In genomic region chr4:126707439-126707826, GRCm38 (mm10) we compare ENCODE assay signal across 17 mouse cellular contexts. TPM values are rescaled to one million over a fixed set of nuclear protein-coding genes. Genes with fewer than 3 reads are reported as not detected.
"Had no signal": no experiment of that assay in that cellular context is flagged by ENCODE, and none has a peak within 500 bp of the region (broad histone marks: within the 10 kb centered on the region; RNA-seq: fewer than 3 reads in every experiment).

No protein-coding gene starts in this region.

- H3K27me3 ChIP-seq: liver, embryonic 15.5 days; stomach, embryonic 15.5 days had no signal

- H3K27ac ChIP-seq: left cerebral cortex, adult 2 months; limb, embryonic 10.5 days; liver, embryonic 15.5 days; stomach, embryonic 15.5 days had no signal

- ATAC-seq: lung, postnatal 0 days had no signal

- H3K4me3 ChIP-seq: left cerebral cortex, adult 2 months; limb, embryonic 10.5 days; liver, embryonic 15.5 days; stomach, embryonic 15.5 days had no signal

- H3K4me2 ChIP-seq: liver, embryonic 11.5 days; liver, embryonic 15.5 days; stomach, embryonic 15.5 days had no signal

- H3K9me3 ChIP-seq: limb, embryonic 10.5 days; liver, embryonic 15.5 days; stomach, embryonic 15.5 days had no signal

- H3K9ac ChIP-seq: liver, embryonic 15.5 days; stomach, embryonic 15.5 days had no signal

- DNase-seq: kidney, adult 8-10 months; kidney, postnatal 25 days; lung, adult 2 months; lung, postnatal 36 days; right cerebral cortex, postnatal 14 days; thymus, postnatal 36 days had no signal

- H3K4me1 ChIP-seq: limb, embryonic 10.5 days; liver, embryonic 15.5 days; stomach, embryonic 15.5 days had no signal

RNA-seq across cellular contexts. Expression of gene Tfap2e, which starts 28.6 kb away (rescaled TPM):
- total RNA-seq: layer of hippocampus, postnatal 25 days; left cerebral cortex, adult 2 months; left cerebral cortex, postnatal 14 days; megakaryocyte progenitor cell, adult 5-6 weeks had no signal
- polyA plus RNA-seq: kidney, embryonic 16.5 days; limb, embryonic 10.5 days; liver, embryonic 11.5 days; liver, embryonic 15.5 days; lung, postnatal 0 days; stomach, embryonic 15.5 days; thymus, postnatal 0 days had no signal
